Mouse (Mus musculus): ENCODE measurements around the gene A930004D18Rik. TPM values are rescaled to one million over a fixed set of nuclear protein-coding genes. Genes with fewer than 3 reads are reported as not detected.

The A930004D18Rik gene
- total RNA-seq, 4 experiments from 2014 or later: 3.8 to 6.3 (median 5.1) TPM

DNA sequence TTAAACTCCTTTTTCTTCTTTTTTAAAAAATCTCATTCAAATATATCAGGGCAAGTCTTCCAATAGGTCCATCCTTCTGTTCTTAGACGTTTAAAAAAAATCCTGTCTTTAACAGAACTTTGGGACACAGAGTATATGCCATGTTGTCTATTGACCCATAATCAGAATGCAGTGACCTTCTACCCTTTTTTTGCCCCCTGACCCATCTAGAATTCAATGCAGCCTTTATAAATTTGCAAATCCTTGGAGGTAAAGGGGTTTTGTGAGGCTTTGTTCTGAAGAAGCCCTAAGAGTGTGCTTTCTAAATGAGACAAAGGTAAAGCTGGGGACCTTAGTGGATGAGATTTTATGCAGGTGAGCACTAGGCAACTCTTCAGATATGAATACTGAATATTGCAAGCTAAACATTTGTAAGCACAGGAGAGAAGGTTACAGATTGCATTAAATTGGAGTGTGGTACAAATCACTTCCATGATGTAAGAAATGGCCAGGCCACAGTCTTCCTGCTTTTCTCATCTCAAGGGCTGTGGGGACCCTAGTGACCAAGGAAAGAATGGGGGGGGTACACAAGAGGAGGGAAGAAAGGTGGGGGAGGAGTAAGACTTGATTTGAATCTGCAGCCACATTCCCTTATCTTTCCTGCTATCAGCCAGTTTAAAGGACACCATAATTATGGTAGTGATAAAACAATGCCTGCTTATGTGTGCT lies 15.9 kb upstream of the A930004D18Rik start:
- DNase-seq (ENCODE audit: low spot score in 2 of 2): no peak

DNA sequence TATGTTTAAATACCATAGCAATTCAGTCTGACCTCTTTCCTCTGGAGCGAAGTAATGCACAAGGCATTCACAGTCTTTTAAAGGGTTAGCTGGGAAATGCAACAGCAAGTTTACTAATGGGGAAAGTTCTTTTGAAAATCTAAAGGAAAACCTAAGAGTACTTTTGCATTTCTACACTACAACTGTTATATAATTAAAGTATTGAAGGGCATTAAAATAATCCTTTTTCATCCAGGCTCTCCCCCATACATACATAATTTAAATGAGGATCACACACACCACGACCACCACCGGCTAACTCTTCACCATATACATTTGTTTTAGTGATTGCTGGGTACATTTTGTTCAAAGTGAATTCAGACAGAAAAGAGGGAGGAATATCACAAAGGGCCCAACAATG lies 15.0 kb upstream of the A930004D18Rik start:
- no peak for DNase-seq (ENCODE audit: low spot score in 2 of 2)

DNA sequence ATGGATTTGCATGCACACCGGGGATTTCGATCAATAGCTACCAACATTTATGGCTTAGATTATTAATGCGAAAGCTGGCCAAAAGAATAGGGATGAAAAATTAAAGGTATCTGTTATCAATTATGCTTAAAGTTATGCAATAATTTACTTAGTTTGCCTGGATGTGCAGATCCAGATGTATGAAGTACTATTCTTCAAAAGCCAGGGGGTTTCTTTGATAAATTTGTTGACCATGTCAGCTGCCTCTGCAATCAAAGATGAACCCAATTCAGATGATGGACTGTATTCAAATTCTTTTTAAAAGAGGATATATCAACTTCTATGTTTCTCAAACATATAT lies 14.3 kb upstream of the A930004D18Rik start:
- DNase-seq (ENCODE audit: low spot score in 2 of 2): no peak

DNA sequence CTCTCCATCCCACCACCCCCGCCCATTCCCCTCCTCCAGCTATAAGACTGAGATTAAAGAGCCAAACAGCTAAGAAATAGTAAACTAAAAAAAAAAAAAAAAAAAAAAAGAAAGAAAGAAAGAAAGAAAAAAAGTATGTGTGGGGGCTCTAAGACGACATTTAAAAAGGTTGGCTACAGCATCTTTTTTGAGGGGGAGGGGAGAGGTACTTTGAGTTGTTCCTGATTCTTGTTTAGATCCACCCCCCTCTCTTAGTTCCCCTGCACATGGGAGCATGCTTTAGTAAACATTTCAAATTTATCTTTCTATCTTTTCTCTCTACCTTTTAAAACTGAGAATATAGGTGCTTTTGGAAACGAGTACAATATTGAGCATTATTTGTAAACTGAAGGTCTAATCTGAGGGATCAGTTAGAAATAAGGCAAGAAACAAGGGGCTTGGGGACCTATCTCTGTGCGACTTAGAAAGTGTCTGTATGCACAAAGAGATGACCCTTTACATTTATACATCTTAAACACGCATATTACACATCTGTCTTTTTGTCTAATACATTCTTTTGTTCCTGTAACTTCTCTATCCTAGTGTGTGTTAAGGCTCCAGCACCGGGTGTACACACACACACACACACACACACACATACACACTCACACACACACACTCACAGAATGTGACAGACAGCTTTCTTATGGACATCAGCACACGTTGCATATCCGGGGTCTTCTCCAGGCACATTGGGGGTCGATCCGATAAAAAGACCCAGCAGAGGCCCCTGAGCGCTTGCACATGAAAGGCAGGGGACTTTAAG lies 13.7 kb upstream of the A930004D18Rik start:
- no peak for DNase-seq (ENCODE audit: low spot score in 2 of 2)

DNA sequence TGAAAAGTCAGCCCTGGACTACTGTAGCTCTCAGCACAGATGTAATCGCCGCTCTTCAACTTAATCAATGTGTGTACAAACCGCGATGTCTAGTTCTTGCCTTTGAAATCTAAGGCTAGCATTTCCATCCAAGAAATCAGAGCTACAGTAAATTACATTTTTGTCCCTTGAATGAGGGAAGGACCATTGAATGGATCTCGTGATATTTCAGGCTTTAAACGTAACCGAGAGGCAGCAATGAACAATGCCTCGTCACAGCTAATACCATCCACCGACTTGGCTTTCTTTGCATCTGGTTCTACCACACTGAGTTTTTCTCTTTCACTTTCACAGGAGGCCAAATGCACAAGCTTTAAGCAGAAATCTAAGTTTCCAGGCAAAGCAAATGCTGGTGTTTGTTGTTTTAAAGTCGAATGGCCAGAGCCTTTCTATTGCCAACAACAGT lies 13.0 kb upstream of the A930004D18Rik start:
- no peak for DNase-seq (ENCODE audit: low spot score in 2 of 2)

DNA sequence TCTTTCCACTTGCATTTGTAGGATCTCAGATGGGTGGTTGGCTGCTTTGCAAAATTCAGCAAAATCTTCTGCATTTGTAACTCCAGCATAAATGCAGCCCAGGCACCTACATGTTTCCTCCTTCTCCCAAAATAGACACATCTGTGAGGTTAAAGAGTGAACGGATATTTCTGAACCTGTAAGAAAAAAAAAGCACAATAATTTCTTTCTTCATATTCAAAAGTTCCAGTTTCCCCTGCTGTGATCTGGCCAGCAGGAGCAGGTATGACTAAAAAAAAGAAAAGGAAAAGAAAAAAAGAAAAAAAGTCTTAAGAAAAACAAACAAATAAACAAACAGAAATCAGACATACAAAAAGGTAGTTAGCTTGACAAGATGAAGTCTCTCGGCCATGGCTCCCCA lies 12.5 kb upstream of the A930004D18Rik start:
- no peak for DNase-seq (ENCODE audit: low spot score in 2 of 2)

DNA sequence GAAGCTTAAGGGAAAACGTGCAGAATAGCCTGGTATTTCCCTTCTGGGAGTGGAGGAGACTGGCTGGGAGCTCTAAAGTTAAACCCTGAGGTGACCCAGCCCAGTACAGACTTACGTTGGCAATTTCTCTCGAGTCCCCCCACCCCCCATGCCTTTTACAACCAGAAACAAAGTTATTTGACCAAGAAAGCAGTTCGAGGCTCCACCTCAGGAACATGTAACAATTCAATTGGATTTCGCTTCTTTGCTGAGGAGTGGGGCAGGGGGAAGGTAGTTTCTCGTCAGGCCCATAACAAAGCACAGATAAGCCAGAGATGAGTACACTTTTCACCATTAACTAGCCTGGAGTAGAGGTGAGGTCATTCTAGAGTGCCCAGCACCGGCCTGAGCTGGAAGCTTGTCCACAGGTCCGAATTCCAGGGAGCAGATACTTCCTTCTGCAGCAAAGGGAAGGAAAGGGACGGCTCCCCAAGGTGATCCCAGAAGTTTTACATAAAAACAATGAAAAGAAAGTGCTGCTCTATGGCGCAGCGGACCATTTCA lies 11.8 kb upstream of the A930004D18Rik start:
- no peak for DNase-seq (ENCODE audit: low spot score in 2 of 2)

DNA sequence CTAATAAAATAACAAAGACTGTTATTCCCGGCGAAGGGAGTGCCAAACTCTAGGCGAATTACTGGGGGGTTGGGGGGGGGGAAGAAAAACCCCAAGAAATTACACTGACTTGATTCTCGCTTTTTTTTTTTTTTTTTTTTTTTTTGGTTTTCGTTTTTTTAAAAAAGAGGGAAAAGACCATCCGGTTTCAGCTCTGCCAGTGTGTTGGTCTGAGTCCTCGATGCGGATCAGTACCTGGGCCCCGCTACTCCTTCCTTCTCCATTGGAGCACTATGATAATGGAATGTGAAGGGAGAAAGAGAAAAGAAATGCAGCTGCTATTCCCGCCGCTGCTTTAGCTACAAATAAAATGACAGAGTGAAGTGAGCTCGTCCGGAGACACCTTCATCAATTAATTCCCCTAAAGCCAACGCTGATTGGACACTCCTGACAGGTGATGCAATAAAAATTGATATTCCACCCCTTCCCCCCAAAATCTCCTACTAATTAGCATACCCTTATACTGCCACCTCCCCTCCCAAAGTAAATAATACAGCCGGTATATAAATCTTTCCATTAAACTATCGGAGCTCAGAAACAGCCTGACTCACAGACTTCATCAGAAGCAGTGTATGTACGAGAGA lies 11.0 kb upstream of the A930004D18Rik start, which contains the start of gene Skida1:
Skida1 (minus strand) TSS at position 599 of the 623 bp plus-strand sequence.
- DNase-seq (ENCODE audit: low spot score in 2 of 2): peak in 1 of 2 experiments; percentile 21

DNA sequence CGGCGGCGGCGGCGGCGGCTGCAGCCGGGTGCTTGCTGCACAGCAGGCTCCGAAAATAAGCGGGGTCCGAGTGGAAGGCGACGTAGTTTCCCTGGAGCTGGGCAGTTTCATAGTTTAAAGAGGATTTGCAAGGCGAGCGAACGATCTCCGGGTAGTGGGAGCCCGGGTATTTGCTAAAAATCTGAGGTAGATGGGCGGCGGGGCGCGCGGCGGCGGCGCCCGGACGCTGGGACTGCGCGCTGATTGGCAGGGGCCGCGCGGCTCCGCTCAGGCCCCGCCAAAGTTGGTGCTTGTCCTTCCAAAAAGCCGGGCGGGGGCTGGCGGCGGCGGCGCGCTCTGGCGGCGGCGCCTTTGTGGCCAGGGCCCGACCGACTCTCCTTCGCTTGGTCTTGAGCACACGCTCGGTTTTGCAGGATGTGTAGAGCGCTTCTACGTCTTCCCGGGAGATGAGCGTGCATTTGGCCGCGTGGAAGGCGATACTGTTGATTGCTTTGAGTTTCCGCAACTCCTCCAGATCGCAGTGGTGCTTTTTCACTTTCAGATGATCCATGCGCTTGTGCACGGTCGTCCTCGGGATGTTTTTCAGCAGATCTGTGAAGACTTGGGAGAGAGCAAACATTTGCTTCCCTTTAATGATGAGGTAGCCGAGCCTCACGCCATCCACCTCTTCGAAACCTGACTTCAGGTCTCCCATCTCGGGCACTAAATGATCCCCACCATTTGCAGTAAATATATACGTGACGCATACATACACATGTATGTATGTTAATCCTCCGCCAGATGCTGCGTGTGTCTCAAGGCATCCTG lies 10.3 kb upstream of the A930004D18Rik start:
- peak in 1 of 2 experiments; percentile 68 for DNase-seq (ENCODE audit: low spot score in 2 of 2)

DNA sequence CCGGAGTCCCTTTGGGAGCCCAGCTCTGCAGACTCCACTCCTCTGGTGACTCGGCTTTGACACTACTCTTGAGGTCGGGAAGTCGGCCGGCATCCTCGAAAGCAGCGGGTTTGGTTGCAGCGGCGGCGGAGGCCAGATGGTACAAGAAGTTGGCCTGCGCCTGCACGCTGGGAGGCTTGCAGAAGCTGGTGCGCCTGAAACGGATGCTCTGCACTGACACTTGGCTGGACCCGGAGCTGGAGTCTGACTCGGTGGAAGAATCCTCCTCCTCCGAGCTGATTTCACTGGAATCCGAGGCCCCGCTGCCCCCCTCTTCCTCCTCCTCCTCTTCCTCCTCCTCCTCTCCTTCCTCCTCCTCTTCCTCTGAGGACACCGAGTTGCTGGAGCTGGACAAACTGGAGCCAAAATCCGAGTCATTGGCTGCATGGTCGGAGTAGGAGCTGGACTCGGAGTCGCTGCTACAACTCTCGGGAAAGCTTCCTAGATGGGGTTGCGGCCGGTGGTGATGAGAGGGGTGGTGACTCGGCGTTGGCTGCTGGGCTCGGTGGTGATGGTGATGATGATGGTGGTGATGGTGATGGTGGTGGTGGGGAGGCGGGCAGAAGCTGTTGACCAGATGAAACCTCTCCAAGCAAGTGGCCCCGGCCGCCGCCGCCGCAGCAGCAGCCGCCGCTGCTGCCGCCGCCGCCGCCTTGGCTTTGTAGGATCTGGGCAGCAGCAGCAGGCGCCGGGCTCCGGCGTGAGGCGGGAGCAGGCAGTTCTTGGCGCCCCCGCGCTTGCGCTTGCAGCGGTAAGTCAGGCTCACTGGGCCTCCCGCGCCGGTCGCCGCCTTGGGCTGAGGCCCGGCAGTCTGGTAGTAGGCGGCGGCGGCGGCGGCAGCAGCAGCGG lies 9.5 kb upstream of the A930004D18Rik start:
- peak in 1 of 2 experiments; percentile 60 for DNase-seq (ENCODE audit: low spot score in 2 of 2)

DNA sequence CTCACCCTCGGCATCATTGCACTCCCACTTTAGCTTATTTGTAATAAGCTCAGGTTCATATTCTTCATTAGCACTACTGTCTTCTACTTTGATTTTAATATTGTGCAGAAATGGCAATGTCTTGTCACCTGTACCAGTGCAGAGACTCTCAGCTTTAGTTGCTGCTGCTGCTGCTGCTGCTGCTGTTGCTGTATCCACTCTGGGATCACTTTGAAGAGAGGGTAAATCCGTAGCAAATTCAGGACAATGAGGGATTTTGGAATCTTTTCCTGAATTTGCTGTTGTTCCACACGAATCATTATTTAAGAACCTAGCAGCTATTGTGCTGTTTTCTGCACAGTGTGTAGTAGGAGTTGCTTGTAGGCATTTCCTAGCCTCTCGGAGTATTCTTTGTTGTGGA lies 8.6 kb upstream of the A930004D18Rik start:
- DNase-seq (ENCODE audit: low spot score in 2 of 2): no peak

DNA sequence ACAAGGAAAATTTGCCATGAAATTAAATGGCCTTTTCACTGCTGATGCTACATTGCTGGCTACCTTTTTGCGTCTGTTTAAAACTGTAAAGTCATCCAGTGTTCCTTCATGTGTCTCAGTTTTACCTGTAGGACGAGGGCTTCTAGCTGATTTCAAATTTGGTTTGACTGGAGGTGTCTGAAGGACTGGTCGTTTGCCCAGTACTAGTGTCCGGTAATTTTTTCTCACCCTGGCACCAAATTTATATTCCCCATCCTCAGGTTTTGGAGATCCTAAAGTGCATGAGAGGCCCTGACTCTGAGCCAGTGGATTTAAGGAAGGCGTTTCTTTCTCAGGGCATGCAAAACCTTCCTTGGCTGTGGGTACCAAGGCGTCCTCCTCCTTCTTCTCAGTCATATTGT lies 8.2 kb upstream of the A930004D18Rik start:
- DNase-seq (ENCODE audit: low spot score in 2 of 2): no peak

DNA sequence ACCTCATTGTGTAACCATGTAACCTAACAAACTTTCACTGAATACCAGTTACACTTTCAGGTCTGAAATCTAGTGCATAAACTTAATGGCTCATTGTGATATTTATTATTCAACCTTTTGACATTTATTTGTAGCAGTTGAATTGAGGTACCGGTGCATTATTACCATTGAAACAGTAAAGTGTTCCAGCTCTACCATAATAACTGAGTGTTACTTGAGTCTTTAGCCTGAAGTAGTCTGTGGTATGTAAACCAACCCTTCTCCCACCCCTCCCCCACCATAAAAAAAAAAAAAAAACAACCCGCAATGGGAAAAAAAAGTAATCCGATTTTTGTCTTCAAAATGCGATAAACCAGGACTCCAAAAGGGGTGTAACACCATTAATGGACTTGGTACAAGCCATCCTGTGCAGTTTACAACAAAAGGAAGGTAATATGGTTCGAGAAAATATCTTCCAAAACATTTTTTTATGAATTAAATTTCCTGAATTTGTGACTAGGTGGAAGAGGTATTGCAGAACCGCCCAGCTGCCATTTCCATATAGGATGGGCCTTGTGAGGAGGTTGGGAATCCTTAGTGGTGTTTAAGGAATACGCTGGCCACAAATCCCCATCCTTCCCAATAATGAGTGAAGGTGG lies 7.7 kb upstream of the A930004D18Rik start:
- DNase-seq (ENCODE audit: low spot score in 2 of 2): no peak

DNA sequence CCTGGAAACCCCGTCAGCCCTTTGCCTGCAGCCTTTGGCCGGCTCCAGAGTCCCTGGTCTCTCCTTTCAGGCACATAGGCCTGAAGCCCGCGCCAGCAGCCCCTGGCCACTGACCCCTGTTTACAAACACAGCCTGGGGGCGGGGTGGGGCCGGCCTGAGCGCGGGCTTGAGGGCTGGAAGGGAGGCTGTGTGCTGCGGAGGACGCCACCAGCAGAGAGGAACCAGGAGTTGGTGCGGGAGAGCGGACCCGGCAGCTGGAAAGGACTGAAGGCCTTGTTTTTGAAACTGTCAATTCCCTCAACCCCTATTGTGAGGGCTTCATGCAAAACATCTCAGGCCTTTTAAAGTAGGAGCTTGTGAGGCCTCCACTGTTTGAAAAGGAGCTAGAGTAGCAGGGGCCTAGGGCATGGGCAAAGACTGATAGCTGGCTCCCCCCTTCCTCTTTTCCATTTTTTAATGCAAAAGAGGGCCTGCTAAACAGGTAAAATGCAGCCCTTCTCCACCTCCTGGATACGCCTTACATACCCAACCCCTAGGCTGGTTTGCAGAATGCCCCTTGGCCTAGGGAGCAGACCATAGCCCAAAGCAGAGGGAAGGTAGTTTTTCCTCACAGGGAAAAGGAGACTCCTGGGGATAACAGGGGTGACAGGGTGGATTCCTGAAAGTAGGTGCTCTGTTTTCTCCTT lies 3.8 kb upstream of the A930004D18Rik start:
- DNase-seq (ENCODE audit: low spot score in 2 of 2): no peak

DNA sequence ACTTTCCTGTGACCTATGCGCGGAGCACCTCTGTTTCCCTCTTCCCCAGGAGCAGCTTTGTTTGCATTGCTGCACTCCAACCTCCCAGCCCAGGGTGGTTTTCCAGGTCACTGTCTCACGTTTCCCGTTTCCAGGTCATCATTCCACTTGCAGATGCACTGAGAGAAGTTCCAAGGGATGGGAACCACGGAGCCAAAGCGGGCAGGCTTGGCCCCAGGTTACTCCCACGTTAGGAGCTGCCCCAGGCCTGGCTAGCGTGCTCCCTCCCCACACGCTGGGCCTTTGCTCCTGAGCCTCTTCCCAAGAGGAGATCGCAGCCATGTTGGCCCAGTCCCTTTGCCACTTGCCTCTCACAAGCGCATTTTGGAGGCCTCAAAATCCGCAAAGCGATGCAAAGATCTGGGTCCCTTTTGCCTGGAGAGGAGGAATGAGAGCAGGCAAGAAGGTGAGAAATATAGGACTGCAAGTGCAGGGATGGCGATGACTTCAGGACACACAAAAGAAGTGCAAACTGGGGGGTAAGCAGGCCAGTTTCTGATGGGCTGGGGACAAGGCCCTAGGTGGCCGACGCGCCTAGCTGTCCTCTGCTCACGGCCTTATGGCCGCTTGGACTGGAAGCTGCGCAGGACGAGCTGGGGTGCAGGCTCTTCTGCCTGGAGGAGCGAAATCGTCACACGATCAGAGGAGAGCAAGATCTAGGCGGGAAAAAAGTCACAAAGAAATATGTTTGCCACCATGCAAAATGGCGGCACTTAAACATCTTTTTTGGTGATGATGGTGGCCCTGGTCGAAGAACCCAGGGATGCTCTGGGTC lies 3.0 kb upstream of the A930004D18Rik start:
- no peak for DNase-seq (ENCODE audit: low spot score in 2 of 2)

DNA sequence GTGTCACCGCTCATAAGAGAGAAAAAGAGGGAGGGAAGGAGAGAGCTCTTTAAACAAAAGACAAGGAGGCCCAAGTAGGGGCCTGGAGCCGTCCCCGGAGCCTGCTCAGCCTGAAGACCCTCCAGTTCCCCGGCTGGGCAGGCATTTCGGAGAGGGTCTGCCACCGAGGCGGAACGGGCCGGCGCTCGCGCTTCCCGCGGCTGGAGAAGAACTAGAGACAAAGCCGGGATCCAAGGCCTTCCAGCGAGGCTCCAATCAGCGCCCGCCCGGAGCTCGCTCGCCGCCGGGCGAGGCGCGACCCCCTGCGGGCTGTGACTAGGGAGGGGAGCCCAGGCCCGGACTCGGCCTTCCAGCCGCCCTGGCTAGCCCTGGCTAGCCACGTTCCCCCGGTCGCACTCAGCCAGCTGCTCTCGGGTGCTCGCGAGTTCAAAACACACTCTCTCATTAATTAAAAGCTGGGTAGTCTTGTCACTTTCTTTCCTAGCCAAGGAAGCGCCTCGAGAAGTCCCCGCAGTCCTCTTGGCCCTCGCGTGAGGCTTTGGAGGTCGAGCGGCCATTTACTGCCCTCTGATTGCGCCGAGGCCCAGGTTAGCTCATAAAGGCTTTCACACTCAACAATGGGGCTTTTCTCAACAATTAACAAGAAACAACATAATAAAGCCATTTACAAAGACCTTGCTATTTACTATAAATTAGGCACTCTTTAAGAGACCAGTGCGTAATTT lies 2.2 kb upstream of the A930004D18Rik start:
- peak in 1 of 2 experiments; percentile 12 for DNase-seq (ENCODE audit: low spot score in 2 of 2)

DNA sequence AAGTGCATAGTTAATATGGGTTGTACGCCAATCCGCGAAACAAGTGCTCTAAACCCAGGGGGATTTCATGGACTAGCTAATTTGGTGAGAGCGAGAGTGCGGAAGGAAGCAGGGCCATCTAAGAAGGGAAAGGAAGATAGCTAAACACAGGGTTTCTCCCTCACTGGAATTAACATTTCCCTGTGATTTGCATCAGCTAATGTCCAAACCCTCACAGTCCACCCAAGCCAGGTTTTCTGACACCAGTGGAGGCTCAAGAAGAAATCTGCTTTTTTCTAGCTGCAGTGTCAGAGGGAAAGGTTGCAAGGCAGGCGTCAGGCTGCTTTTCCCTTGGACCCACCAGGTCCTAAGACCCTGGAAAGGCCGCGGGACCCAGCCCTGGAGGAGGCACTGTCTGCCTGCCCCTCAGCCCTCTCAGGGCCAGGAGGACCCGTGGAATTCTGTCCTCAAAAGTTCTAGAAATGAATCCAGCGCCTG lies 1.4 kb upstream of the A930004D18Rik start:
- no peak for DNase-seq (ENCODE audit: low spot score in 2 of 2)

Data from layer of hippocampus, adult 8-10 months (tissue).